In the genomic region with DNA sequence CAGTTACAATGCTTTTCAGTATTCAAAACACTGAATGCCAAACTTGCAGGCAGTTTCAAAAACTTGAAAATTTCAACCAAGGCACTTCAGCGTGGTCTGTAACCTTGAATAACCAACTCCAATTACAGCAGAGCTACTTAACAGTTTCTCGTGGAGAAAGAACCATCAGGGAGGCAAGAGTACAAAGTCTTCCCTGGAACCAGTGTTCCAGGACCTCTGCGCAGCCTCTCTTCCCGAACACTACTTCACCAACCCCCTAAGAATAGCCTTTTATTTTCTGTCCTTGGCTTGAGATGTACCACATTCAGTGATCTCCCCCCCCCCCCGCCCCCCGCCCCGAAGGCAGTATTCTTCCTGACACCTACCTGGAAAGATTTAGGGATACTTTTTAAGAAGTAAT, we compare ENCODE assay signal across 8 mouse cellular contexts. TPM values are rescaled to one million over a fixed set of nuclear protein-coding genes. Genes with fewer than 3 reads are reported as not detected.
DNase-seq lines count a peak whose midpoint lies in the region; ATAC-seq lines count a peak whose summit lies in the region.

No protein-coding gene starts in this region.

- H3K9me3 ChIP-seq in embryonic facial prominence, embryonic 15.5 days (replicated peaks), result no peaks in the 10 kb centered on the region
- no peaks in the 10 kb centered on the region for H3K9me3 ChIP-seq in kidney, embryonic 15.5 days (replicated peaks)
- no peaks in the 10 kb centered on the region for H3K9me3 ChIP-seq in midbrain, embryonic 16.5 days (replicated peaks; ENCODE audit: control insufficient read depth, low read length, poor library complexity, severe bottlenecking)

- 6% methylated on average over 7 of the region's 7 CpGs for WGBS in embryonic facial prominence, embryonic 15.5 days
- 6% methylated on average over 7 of the region's 7 CpGs for WGBS in kidney, embryonic 15.5 days
- WGBS in midbrain, embryonic 16.5 days, result 3% methylated on average over 7 of the region's 7 CpGs

- H3K4me2 ChIP-seq in embryonic facial prominence, embryonic 15.5 days (replicated peaks), result peak overlapping the region; percentile 90
- H3K4me2 ChIP-seq in kidney, embryonic 15.5 days, result peak overlapping the region; percentile 85
- H3K4me2 ChIP-seq in midbrain, embryonic 16.5 days (ENCODE audit: low read length), result peak overlapping the region; percentile 73

- H3K27me3 ChIP-seq in embryonic facial prominence, embryonic 15.5 days, result no peaks in the 10 kb centered on the region
- no peaks in the 10 kb centered on the region for H3K27me3 ChIP-seq in kidney, embryonic 15.5 days
- no peaks in the 10 kb centered on the region for H3K27me3 ChIP-seq in midbrain, embryonic 16.5 days (ENCODE audit: control insufficient read depth, insufficient read depth, low read depth, low read length)

- intact Hi-C loops in left cerebral cortex, postnatal 4 days (cut with DNase I), result no loop called here

- ATAC-seq in embryonic facial prominence, embryonic 15.5 days (ENCODE audit: insufficient number of reproducible peaks, low FRiP score, low TSS enrichment, low read depth), result no peak
- no peak for ATAC-seq in kidney, embryonic 15.5 days (replicated peaks; ENCODE audit: low FRiP score)
- ATAC-seq in midbrain, embryonic 16.5 days, result no peak

- H3K27ac ChIP-seq in embryonic facial prominence, embryonic 15.5 days (replicated peaks), result no peak overlapping the region
- H3K27ac ChIP-seq in kidney, embryonic 15.5 days, result peak overlapping the region; percentile 96
- H3K27ac ChIP-seq in midbrain, embryonic 16.5 days (ENCODE audit: low read length), result no peak overlapping the region; the same call in 1 of the 2 replicates

- H3K36me3 ChIP-seq in embryonic facial prominence, embryonic 15.5 days, result peaks cover 5% of the 10 kb centered on the region; the same call in 1 of the 2 replicates
- H3K36me3 ChIP-seq in kidney, embryonic 15.5 days, result peaks cover 11% of the 10 kb centered on the region; the same call in 1 of the 2 replicates
- H3K36me3 ChIP-seq in midbrain, embryonic 16.5 days (ENCODE audit: control insufficient read depth, insufficient read depth, low read length), result no peaks in the 10 kb centered on the region; the same call in 1 of the 2 replicates

- peak; percentile 79 for DNase-seq in heart, adult 11 months
- no peak for DNase-seq in heart, adult 18-20 months
- DNase-seq in ovary, adult 18-20 months (ENCODE audit: low spot score), result no peak
- DNase-seq in left cerebral cortex, postnatal 4 days, result no peak
- no peak for DNase-seq in T-cell, adult 2 months (ENCODE audit: low spot score)

- H3K4me1 ChIP-seq in embryonic facial prominence, embryonic 15.5 days, result peaks cover 28% of the 10 kb centered on the region
- peaks cover 25% of the 10 kb centered on the region for H3K4me1 ChIP-seq in kidney, embryonic 15.5 days
- peaks cover 24% of the 10 kb centered on the region for H3K4me1 ChIP-seq in midbrain, embryonic 16.5 days (ENCODE audit: control insufficient read depth, insufficient read depth, low read length)

- H3K4me3 ChIP-seq in embryonic facial prominence, embryonic 15.5 days (replicated peaks), result peak overlapping the region; percentile 62
- H3K4me3 ChIP-seq in kidney, embryonic 15.5 days (replicated peaks), result peak overlapping the region; percentile 84
- H3K4me3 ChIP-seq in midbrain, embryonic 16.5 days (ENCODE audit: low read depth, low read length), result peak overlapping the region; percentile 95

- H3K9ac ChIP-seq in embryonic facial prominence, embryonic 15.5 days, result peak overlapping the region; percentile 2; the same call in 1 of the 2 replicates
- H3K9ac ChIP-seq in kidney, embryonic 15.5 days, result peak overlapping the region; percentile 92
- H3K9ac ChIP-seq in midbrain, embryonic 16.5 days (ENCODE audit: low read depth, low read length), result peak overlapping the region; percentile 87

RNA-seq across cellular contexts. Expression of gene Pik3c2a, which starts 1.0 kb away (rescaled TPM):
- total RNA-seq in heart, adult 18-20 months (2021), result 10 to 100 TPM; 14.4 to 17.3 TPM
- polyA plus RNA-seq in embryonic facial prominence, embryonic 15.5 days (2015; fragmentation: Nextera tagmentation; extraction: Ambion mirVana), result 21.2 and 21.9 TPM in 2 replicates
- 30.5 and 33.1 TPM in 2 replicates for polyA plus RNA-seq in kidney, embryonic 15.5 days (2015; fragmentation: Nextera tagmentation; extraction: Ambion mirVana)
- polyA plus RNA-seq in midbrain, embryonic 16.5 days (2015; fragmentation: Nextera tagmentation; extraction: Ambion mirVana), result 14.0 and 16.0 TPM in 2 replicates
- 10 to 100 TPM; 21.0 to 25.5 TPM for total RNA-seq in left cerebral cortex, postnatal 4 days (2021)

Comparison
In these comparisons a context has a peak if more than half of its experiments do, and no peak if none do; other contexts are left out.
1. H3K9ac ChIP-seq: peak in every context shown above with its lines; median percentile 92 in kidney, embryonic 15.5 days; 87 in midbrain, embryonic 16.5 days; 2 in embryonic facial prominence, embryonic 15.5 days.